Mouse (Mus musculus) brain, adult 2 months (tissue): ENCODE measurements around the gene Lekr1.
A peak's percentile ranks its signal among the peaks of the same experiment; 100 is the strongest.

ENCODE experiments used
- DNase-seq: peaks from one replicate; pipeline ENCODE4 v3.0.0; 2011; ENCODE audit warnings: low read depth, low spot score

Lekr1 gene

GRCm38 (mm10) chr3:65665977-65666766 lies at the start of gene Lekr1:
Gene Lekr1 (plus strand): TSS chr3:65666228.
- DNase-seq: peak; percentile 95

GRCm38 (mm10) chr3:65617507-65617906 lies 48.5 kb upstream of the Lekr1 start:
- no peak for DNase-seq

DNA sequence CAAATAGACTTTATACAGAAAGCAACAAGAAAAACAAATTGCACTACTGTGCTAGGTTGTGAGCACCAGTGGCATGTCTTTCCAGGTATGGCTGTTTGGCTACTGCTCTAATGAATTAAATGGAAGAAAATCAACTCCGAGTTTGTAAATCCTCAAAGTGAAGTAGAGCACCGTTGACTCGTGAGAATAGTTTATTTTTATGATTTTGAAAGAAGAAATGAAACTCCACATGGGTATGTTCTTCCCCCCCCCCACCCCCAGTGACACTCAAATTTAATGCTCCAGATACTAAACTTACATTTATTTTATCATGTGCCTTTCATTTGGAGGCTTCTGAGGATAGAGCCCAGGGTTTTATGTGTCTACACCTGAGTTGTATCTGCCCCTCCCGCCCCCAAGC lies 46.7 kb upstream of the Lekr1 start:
- DNase-seq: no peak

- peak; percentile 56 for DNase-seq
Observed at GRCm38 (mm10) chr3:65623057-65623456, 43.0 kb upstream of the Lekr1 start.

- DNase-seq: no peak
Observed at GRCm38 (mm10) chr3:65625496-65626289, 40.3 kb upstream of the Lekr1 start.

DNA sequence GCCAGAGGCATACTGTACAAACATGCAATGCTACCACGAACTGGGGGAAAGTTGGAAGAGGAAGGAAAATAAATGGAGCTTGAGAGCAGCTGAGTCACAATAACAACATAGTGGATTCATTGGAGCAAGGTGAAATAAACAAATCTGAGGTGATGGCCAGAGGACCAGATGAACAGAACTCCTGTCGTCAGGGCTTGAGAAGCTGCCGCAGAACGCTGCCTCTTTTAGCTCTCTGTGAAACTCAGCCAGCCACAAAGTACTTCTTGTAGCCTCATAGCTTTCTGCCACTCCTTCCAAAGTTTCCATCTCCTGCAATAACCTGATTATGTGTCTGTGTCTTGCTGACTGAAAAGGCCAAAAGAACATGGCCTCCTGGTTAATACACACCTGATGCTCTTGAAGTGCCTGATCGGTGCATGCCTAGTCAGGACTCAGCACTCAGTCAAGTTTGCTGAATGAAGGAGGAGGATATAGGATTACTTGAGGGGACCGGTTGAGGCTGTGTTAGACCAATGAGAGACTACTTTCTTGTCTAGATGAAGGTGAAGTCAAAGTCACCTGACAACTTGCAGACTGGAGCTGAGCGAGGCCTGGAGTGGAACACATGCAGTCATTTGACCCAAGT lies 39.6 kb upstream of the Lekr1 start:
- no peak for DNase-seq

- DNase-seq: no peak
Observed at GRCm38 (mm10) chr3:65627021-65627706, 38.9 kb upstream of the Lekr1 start.

DNA sequence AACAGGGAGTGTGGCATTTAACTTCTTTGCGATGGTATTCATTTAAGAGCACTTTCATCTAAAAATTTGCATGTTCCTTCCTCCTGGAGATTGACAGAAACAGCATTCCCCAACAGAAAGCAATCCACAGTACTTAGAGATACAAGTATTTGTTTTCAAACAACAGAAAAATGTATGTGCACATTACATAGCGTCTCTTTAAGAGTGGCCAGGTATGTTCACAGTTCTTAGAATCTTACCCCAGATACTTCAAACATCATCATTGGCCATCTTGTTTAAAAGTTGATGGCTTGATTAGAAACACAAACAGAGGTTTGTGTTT lies 38.4 kb upstream of the Lekr1 start:
- no peak for DNase-seq

- DNase-seq: no peak
Observed at GRCm38 (mm10) chr3:65629565-65630112, 36.4 kb upstream of the Lekr1 start.

DNA sequence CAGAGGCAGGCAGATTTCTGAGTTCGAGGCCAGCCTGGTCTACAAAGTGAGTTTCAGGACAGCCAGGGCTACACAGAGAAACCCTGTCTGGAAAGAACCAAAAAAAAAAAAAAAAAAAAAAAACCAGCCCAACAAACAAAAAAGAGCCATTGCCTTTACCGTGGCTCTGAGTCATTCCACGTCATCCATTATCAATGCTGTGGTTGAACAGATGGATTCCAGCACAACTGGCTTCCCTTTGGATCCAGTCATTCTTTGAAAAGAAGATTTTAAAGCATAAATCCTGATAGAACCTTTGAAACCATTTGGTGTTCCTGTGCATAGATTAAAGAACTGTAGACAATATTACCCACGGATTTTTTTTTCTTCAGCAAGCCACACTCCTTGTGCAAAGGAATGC lies 32.4 kb upstream of the Lekr1 start:
- DNase-seq: no peak

DNA sequence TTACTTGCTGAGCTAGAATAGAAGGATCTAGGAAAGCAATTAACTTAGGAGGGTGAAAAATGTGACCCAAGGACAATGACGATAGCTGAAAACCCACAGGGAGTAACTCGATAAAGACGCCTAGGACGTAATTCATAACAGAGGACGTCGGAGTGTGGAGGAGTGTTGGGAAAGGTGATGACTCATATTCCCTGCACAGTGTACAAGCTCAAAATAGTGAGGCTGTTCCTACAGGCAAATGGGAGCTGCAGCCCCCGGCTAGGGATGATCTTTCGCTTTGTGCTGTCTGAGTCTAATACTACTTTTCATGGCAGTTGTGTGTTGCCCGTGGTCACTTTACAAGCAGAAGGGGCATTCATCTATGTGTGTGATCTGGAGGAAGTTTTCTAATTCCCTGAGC lies 30.0 kb upstream of the Lekr1 start:
- DNase-seq: peak; percentile 79

- no peak for DNase-seq
Observed at GRCm38 (mm10) chr3:65637313-65637712, 28.7 kb upstream of the Lekr1 start.

- no peak for DNase-seq
Observed at GRCm38 (mm10) chr3:65638896-65639295, 27.1 kb upstream of the Lekr1 start.

- DNase-seq: no peak
Observed at GRCm38 (mm10) chr3:65639454-65640014, 26.5 kb upstream of the Lekr1 start.

GRCm38 (mm10) chr3:65642959-65643358 lies 23.1 kb upstream of the Lekr1 start:
- DNase-seq: no peak

DNA sequence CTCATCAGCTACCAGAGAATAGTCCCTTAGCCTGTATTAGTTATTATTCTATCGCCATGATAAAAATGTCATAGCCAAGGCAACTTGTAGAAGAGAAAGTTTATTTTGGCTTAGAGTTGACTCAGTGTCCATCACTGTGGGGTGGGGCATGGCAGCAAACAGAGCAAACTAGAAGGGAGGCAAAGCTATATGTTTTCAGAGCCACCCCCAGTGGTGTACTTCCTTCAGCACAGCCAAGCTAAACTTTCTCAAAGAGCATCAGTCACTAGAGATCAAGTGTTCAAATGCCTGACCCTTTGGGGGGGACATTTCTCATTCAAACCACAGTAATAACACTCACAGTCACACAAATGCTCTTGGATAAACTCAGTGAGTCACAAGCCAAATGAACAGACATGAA lies 22.4 kb upstream of the Lekr1 start:
- DNase-seq: no peak

- DNase-seq: no peak
Observed at GRCm38 (mm10) chr3:65647592-65647991, 18.4 kb upstream of the Lekr1 start.

DNA sequence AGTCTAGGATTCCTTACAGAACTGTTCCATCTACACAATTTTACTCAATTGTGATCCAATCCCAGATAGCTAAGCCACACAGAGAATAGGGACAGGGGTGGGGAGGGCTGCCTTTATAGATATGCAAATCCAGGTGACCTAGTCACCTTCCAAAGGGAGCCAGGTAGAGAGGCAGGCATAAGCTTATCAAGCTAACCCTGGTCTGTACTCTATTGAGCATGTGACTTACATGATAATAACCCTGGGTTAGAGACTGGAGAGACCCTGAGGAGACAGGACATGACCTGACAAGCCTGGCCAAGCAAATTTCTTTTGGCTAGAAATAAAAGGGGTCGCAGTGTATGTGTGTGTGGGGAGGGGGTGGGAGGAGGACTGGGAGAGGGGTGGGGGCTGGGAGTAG lies 17.1 kb upstream of the Lekr1 start:
- no peak for DNase-seq

DNA sequence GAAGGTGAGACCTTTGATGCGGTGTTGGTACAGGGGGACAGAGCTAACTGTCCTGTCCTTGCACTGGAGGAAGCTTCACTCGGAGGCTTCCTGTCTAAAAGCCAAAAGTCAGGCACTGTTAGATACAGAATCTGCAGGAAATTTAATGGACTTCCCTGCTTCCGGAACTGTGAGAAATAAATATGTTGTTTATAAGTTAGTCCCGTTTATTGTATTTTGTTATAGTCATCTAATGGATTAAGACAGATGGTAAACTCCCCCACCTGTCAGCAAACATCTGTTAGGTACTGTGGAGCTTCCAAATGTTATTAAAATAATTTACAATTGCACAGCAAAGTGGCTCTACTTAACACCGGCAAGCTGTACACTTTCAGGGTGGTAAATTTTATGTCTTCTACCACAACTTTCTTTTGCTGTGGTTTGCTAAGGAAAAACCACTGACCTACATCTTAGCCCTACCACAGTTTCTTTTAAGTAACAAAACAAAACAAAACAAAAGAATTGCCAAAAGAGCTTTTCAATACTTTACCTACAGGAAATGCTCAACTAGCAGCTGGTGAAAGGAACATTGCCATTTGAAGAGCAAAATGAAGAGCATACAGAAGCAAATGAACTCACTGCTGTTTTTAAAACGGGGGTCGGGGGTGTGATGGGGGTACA lies 15.7 kb upstream of the Lekr1 start:
- no peak for DNase-seq

DNA sequence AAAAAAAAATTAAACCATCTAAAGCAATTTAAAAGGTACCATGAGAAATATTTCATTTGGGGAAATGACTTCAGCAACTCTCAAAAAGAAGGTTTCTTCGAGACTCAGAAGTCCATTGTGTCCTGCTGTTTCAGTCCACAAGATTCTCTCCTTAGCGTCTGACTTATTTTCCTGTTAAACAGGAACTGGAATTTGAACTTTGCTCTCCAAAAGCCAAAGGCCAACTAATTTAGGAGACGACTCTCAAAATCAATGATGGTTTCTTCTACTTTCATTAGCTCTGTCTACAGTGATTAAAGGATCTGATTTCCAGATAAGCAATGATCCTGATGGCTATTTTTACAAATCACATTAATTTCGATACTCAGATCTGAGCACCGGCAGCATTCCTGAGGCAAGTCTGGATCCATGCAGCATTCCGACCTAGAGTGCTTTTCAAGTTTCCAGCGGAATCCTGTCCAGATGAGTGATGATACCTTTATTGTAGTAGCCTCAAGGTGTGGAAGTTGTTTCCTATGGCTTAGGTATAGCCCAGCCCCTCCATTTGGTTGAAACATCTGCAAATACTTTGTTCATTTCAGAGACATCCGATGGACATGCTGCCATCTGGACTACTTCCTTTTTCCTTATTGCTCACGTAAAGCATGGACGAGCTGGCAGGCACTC lies 11.4 kb upstream of the Lekr1 start:
- DNase-seq: no peak
